Mouse (Mus musculus) lung, postnatal 0 days (tissue): ENCODE measurements at regions not wholly inside any gene's neighbourhood (a gene's known extent, or its start where the extent isn't known, plus 50 kb on each side); places are given as distances from the start of the nearest gene placed in this dataset.

ENCODE experiments used
- ATAC-seq: fragments of 200-750 bp; cut with Nextera tagmentation; 2 replicates; pipeline ENCODE4 v1.8.0; 2017; ENCODE audit warnings: moderate library complexity
- DNase-seq: peaks from one replicate; pipeline ENCODE4 v3.0.0-alpha.2; 2016; ENCODE audit warnings: low spot score
- H3K27ac ChIP-seq: fragments of 300-500 bp; sonication (generic); 2 replicates; pipeline ENCODE4 v1.5.1; 2014; ENCODE audit warnings: antibody characterized with exemption, mild to moderate bottlenecking, low read length, mixed read lengths
- H3K27me3 ChIP-seq: fragments of 300-500 bp; sonication (generic); replicated peaks from 2 replicates; pipeline ENCODE4 v1.6.1; 2014; ENCODE audit warnings: low read length, mixed read lengths; ENCODE audit not compliant: insufficient read depth
- H3K36me3 ChIP-seq: fragments of 300-500 bp; sonication (generic); 2 replicates; pipeline ENCODE4 v1.6.1; 2014; ENCODE audit warnings: low read length, mixed read lengths; ENCODE audit not compliant: insufficient read depth
- H3K4me1 ChIP-seq: fragments of 300-500 bp; sonication (generic); 2 replicates; pipeline ENCODE4 v1.6.1; 2014; ENCODE audit warnings: antibody characterized with exemption, low read depth, low read length, mixed read lengths; ENCODE audit not compliant: insufficient read depth
- H3K4me2 ChIP-seq: fragments of 300-500 bp; sonication (generic); replicated peaks from 2 replicates; pipeline ENCODE4 v1.6.1; 2014; ENCODE audit warnings: low read depth, mild to moderate bottlenecking, low read length, moderate library complexity, mixed read lengths
- H3K4me3 ChIP-seq: fragments of 300-500 bp; sonication (generic); 2 replicates; pipeline ENCODE4 v1.5.1; 2014; ENCODE audit warnings: low read depth, low read length
- H3K9ac ChIP-seq: fragments of 300-500 bp; sonication (generic); replicated peaks from 2 replicates; pipeline ENCODE4 v1.6.1; 2014; ENCODE audit warnings: low read depth, mild to moderate bottlenecking
- H3K9me3 ChIP-seq: fragments of 300-500 bp; sonication (generic); 2 replicates; pipeline ENCODE4 v1.6.1; 2016; ENCODE audit warnings: low read length, mixed read lengths
- CTCF ChIP-seq: IDR thresholded peaks from 2 replicates; pipeline ENCODE4 v1.5.1; 2016; ENCODE audit warnings: antibody characterized with exemption, mild to moderate bottlenecking
- EP300 ChIP-seq: IDR thresholded peaks from 2 replicates; pipeline ENCODE4 v1.6.1; 2016; ENCODE audit warnings: antibody characterized with exemption, mild to moderate bottlenecking, control low read depth
- WGBS: fragments of 180-500 bp; shearing (Covaris S2); extraction: QIAGEN DNeasy Blood & Tissue Kit; methylation state at CpG from one replicate; pipeline ENCODE4 v1.1.7; 2014; 5-methylcytosine and 5-hydroxymethylcytosine counted together

DNA sequence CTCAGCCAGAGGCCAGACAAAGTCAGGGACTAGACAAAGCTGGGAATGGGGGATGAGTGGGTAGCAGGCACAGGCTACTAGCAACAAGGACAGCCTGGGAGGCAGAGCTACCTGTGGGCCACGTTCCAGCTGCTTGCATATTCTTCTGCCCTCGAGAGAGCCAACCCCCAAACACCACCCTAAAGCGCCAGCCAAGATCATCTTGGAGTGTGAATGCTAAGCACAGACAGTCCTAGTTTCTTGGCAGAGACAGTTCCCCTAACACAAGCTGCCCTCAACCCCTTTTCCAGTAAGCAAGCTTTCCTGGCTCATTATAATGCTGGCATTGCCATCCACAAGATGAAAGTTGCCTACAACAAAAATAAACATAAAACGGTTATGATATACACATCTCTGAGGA, 336.8 kb upstream of the Gm6657 start:
- 36% methylated on average over 4 of the region's 4 CpGs for WGBS
- no peak for ATAC-seq

DNA sequence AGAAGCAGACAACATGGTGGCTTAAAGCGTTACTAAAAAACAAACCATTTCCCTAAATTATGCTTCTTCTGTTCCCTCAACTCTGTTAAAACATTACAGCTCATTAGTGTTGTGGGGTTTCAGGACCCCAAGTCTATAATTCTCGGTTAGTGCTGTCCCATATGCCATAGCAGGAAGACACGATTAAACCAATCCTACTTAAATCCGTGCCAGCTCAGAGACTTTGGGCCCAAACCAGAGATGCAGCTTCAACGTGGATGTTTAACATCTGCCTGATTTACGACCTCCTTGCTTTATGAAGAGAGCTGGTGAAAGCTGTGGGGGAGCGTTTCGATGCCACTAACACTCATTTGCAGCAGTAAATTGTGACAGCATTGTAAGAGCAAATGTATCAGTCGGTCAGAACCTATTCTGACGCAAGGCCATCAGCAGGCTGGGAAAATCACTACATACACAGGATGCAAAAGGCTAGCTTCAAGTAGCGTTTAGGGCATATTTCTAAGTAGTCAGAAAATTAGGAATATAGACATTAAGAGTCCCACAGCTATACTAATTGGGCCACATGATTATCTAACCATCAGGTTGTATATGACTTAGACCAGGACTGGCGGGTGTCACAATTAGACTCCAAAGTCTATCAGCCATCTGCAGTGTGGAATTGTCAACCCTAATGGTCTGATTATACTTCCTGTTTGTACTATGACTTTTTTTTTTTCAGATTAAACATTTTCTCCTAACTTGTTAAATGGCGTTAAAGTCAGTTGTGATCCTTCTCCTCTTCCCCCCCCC, 333.1 kb upstream of the Gm6657 start:
- DNase-seq (no peak), ATAC-seq (no peak)
- no peaks in the 10 kb centered on the region for H3K9me3 ChIP-seq
- H3K9ac ChIP-seq, result no peak overlapping the region
- H3K4me3 ChIP-seq, result no peak overlapping the region
- H3K4me1 ChIP-seq, result no peaks in the 10 kb centered on the region
- no peak overlapping the region for H3K4me2 ChIP-seq
- H3K36me3 ChIP-seq, result no peaks in the 10 kb centered on the region
- no peak for TF ChIP-seq EP300
- TF ChIP-seq CTCF, result no peak
- 75% methylated on average over 13 of the region's 13 CpGs for WGBS
- no peaks in the 10 kb centered on the region for H3K27me3 ChIP-seq
- no peak overlapping the region for H3K27ac ChIP-seq

More for the DNA sequence above, 336.8 kb upstream of the Gm6657 start:
- no peak overlapping the region for H3K4me3 ChIP-seq
- H3K9ac ChIP-seq, result no peak overlapping the region
- H3K27ac ChIP-seq, result no peak overlapping the region
- H3K9me3 ChIP-seq, result no peaks in the 10 kb centered on the region
- H3K27me3 ChIP-seq, result no peaks in the 10 kb centered on the region
- no peak for DNase-seq
- TF ChIP-seq EP300, result no peak
- TF ChIP-seq CTCF, result no peak
- no peaks in the 10 kb centered on the region for H3K36me3 ChIP-seq
- no peaks in the 10 kb centered on the region for H3K4me1 ChIP-seq
- H3K4me2 ChIP-seq, result no peak overlapping the region

DNA sequence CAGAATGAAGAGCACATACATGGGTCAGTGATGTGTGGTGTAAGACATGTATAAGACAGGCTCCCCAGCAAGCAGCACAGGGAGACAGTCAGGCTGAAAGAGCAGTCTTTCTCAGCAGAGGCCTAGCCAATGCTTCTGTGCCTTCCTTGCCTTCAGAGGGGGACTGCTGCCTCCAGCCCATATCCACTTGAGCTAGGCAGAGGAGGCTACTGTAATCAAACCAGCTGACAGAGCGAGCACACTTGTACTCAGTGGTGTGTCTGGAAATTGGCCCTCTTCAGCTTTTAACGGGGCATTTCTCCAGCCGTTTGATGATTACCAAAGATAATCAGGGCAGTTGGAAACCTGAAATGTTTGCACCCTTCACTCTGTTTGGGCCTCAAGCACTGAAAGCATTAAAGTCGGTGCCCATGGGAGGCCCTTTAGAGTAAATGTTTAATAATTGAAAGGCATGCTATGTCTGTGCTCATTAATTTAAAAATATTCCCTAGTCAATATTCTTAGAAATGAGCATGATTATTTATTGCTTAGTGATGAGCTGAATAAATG, 326.0 kb upstream of the Gm6657 start:
- no peak overlapping the region for H3K9ac ChIP-seq
- DNase-seq (no peak), ATAC-seq (no peak)
- TF ChIP-seq EP300 (no peak), CTCF (no peak)
- 56% methylated on average over 4 of the region's 4 CpGs for WGBS
- H3K4me2 ChIP-seq, result no peak overlapping the region
- no peak overlapping the region for H3K27ac ChIP-seq
- no peaks in the 10 kb centered on the region for H3K9me3 ChIP-seq
- no peaks in the 10 kb centered on the region for H3K27me3 ChIP-seq
- H3K36me3 ChIP-seq, result no peaks in the 10 kb centered on the region
- no peaks in the 10 kb centered on the region for H3K4me1 ChIP-seq
- H3K4me3 ChIP-seq, result no peak overlapping the region

DNA sequence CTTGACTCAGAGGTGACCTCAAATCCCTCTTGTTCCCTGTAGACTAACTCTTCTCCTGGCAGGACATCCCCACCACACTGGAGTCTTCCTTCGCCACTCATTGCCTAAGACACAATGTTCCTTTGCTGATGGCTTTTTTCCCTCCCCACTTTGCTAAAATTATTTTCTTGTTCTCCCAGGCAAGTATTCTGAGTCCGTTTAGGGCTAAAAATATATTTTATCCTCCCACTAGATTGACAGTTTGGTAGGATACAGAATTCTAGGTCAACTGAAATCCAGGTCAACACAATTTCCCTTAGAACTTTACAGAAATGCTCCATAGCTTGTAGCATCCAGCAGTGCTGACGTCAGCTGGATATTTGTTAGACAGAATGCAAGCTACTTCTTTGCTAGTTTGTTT, 324.7 kb upstream of the Gm6657 start:
- 74% methylated on average over 3 of the region's 3 CpGs for WGBS

DNA sequence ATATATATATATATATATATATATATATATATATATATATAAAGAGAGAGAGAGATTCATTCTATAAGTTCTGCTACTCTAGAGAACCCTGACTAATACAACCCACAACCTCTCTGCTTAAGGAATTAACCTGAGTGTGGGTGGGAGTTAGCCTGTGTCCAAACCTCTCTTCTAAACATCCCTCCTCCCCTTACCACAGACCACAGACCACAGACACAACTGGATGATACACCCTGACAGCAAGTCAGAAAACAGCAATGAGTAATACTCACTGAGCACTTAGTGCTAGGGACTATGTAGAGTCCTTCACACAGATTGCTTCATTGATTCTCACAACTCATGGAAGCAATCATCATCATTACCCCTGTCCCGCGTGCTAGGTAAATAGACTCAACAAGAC, 306.7 kb upstream of the Gm6657 start:
- no peak overlapping the region for H3K4me3 ChIP-seq
- no peak overlapping the region for H3K9ac ChIP-seq
- H3K4me1 ChIP-seq, result no peaks in the 10 kb centered on the region
- no peak for TF ChIP-seq EP300
- TF ChIP-seq CTCF, result no peak
- no peak overlapping the region for H3K27ac ChIP-seq
- H3K36me3 ChIP-seq, result no peaks in the 10 kb centered on the region
- no peaks in the 10 kb centered on the region for H3K27me3 ChIP-seq
- 85% methylated on average over 2 of the region's 2 CpGs for WGBS
- no peaks in the 10 kb centered on the region for H3K9me3 ChIP-seq
- DNase-seq (no peak), ATAC-seq (no peak)
- no peak overlapping the region for H3K4me2 ChIP-seq

More for the DNA sequence above, 324.7 kb upstream of the Gm6657 start:
- DNase-seq (no peak), ATAC-seq (no peak)
- no peaks in the 10 kb centered on the region for H3K4me1 ChIP-seq
- H3K9ac ChIP-seq, result no peak overlapping the region
- H3K27ac ChIP-seq, result no peak overlapping the region
- no peak overlapping the region for H3K4me3 ChIP-seq
- no peak overlapping the region for H3K4me2 ChIP-seq
- TF ChIP-seq EP300, result no peak
- no peak for TF ChIP-seq CTCF
- no peaks in the 10 kb centered on the region for H3K9me3 ChIP-seq
- H3K36me3 ChIP-seq, result no peaks in the 10 kb centered on the region
- no peaks in the 10 kb centered on the region for H3K27me3 ChIP-seq

DNA sequence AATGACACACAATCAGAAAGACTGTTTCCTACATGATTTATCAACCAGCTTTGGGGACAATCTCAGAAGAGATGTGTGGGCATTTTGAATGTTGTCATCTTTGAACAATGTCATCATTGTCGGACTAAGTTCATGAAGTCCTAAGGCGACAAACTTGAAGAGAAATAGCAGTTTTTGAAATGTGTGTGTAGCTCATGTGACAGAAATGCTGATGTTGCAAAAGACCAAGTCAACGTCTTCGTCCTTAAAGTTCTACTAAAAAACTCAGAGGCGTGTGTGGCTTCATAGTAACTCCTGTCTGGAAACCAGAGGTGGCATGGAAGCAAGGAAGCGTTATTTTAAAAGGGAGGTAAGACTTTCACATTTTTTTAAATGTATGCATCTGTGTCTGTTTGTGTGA, 302.6 kb upstream of the Gm6657 start:
- H3K9me3 ChIP-seq, result no peaks in the 10 kb centered on the region
- TF ChIP-seq CTCF, result no peak
- H3K4me2 ChIP-seq, result no peak overlapping the region
- no peak overlapping the region for H3K4me3 ChIP-seq
- ATAC-seq (no peak), DNase-seq (no peak)
- no peaks in the 10 kb centered on the region for H3K36me3 ChIP-seq
- H3K27me3 ChIP-seq, result no peaks in the 10 kb centered on the region
- WGBS, result 84% methylated on average over 6 of the region's 6 CpGs
- no peaks in the 10 kb centered on the region for H3K4me1 ChIP-seq
- no peak overlapping the region for H3K9ac ChIP-seq
- no peak overlapping the region for H3K27ac ChIP-seq
